Mouse (Mus musculus) neural tube, embryonic 15.5 days (tissue): Measurements from ENCODE around the gene Rad23b. TPM values are rescaled to one million over a fixed set of nuclear protein-coding genes. Genes with fewer than 3 reads are reported as not detected.
"Not testable (repeated sequence)": the region's sequence is repeated elsewhere in the genome, so short reads cannot be mapped to it uniquely, and the experiment has no call there.

Source experiments
- ATAC-seq: fragments of 200-750 bp; cut with Nextera tagmentation; 2 replicates; pipeline ENCODE4 v1.8.0; 2017; ENCODE audit warnings: mild to moderate bottlenecking, moderate TSS enrichment, moderate library complexity; ENCODE audit not compliant: low FRiP score
- H3K27ac ChIP-seq: fragments of 300-500 bp; sonication (generic); replicated peaks from 2 replicates; pipeline ENCODE4 v1.5.1; 2015; ENCODE audit warnings: mild to moderate bottlenecking, inconsistent platforms
- H3K27me3 ChIP-seq: fragments of 300-500 bp; sonication (generic); replicated peaks from 2 replicates; pipeline ENCODE4 v1.6.1; 2015; ENCODE audit warnings: inconsistent platforms
- H3K36me3 ChIP-seq: fragments of 300-500 bp; sonication (generic); 2 replicates; pipeline ENCODE4 v1.6.1; 2015; ENCODE audit warnings: inconsistent platforms
- H3K4me1 ChIP-seq: fragments of 300-500 bp; sonication (generic); 2 replicates; pipeline ENCODE4 v1.6.1; 2015; ENCODE audit warnings: inconsistent platforms
- H3K4me2 ChIP-seq: fragments of 300-500 bp; sonication (generic); 2 replicates; pipeline ENCODE4 v1.6.1; 2015; ENCODE audit warnings: inconsistent platforms, mild to moderate bottlenecking, moderate library complexity
- H3K4me3 ChIP-seq: fragments of 300-500 bp; sonication (generic); replicated peaks from 2 replicates; pipeline ENCODE4 v1.5.1; 2015; ENCODE audit warnings: mild to moderate bottlenecking, inconsistent platforms
- H3K9ac ChIP-seq: fragments of 300-500 bp; sonication (generic); replicated peaks from 2 replicates; pipeline ENCODE4 v1.6.1; 2015; ENCODE audit warnings: mild to moderate bottlenecking, inconsistent platforms
- H3K9me3 ChIP-seq: fragments of 300-500 bp; sonication (generic); replicated peaks from 2 replicates; pipeline ENCODE4 v1.6.1; 2016; ENCODE audit warnings: inconsistent platforms
- WGBS: fragments of 180-500 bp; shearing (Covaris S2); methylation state at CpG from one replicate; pipeline ENCODE4 v1.1.7; 2015; ENCODE audit warnings: mixed read lengths; 5-methylcytosine and 5-hydroxymethylcytosine counted together
- polyA plus RNA-seq: library from polyadenylated mRNA; unstranded; fragments of >200 nt; fragmentation: Nextera tagmentation; extraction: Ambion mirVana; gene quantifications from 2 replicates; pipeline ENCODE4 v1.2.1, GENCODE M21; 2015

Gene Rad23b
- polyA plus RNA-seq, 1 experiment from 2014 or later: 96.1 TPM

- Histone ChIP-seq H3K9ac (no peak overlapping the region), H3K27me3 (no peaks in the 10 kb centered on the region), H3K4me3 (no peak overlapping the region), H3K27ac (no peak overlapping the region), H3K4me2 (no peak overlapping the region), H3K9me3 (no peaks in the 10 kb centered on the region), H3K36me3 (no peaks in the 10 kb centered on the region), H3K4me1 (no peaks in the 10 kb centered on the region)
- ATAC-seq: no peak
- 100% methylated on average over 1 of the region's 1 CpGs for WGBS
Observed at GRCm38 (mm10) chr4:55406558-55406957, 56.7 kb downstream of the Rad23b start.

DNA sequence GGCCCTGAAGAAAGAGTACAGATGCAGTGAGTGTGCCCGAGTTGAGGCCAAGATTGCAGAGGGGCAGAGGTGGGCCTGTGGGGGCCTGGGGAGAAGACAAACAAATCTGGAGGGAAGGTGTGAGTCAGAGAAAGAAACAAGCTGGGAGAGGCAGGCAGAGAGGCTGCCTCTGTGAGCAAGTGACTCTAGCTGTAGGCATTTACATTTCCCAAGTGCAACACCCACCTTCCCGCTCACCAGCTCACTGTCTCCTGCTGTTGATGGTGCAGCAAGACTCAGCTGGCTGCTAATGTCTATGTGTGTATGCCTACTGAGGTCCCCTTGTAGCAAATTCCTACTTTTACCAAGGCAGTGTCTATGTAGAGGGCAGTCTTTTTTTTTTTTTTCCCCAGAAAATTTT is 58.2 kb downstream of the Rad23b start:
- no peaks in the 10 kb centered on the region for H3K27me3 ChIP-seq
- H3K4me2 ChIP-seq: no peak overlapping the region
- no peaks in the 10 kb centered on the region for H3K4me1 ChIP-seq
- no peak overlapping the region for H3K27ac ChIP-seq
- 62% methylated on average over 2 of the region's 2 CpGs for WGBS
- no peak overlapping the region for H3K4me3 ChIP-seq
- H3K9me3 ChIP-seq: no peaks in the 10 kb centered on the region
- no peak for ATAC-seq
- no peaks in the 10 kb centered on the region for H3K36me3 ChIP-seq
- H3K9ac ChIP-seq: no peak overlapping the region

DNA sequence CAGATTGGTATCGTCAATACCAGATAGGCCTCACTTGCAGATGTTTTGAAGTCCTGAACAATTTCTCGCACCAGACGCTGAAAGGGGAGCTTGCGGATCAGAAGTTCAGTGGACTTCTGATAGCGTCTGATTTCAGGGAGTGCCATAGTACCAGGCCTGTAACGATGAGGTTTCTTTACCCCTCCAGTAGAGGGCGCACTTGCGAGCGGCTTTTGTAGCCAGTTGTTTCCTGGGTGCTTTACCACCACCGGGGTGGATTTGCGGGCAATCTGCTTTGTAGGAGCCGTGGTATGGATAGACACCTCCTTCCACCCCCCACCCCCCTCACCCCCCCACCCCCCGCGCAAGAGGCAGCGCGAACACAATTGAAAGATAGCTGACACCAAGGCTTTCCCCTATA is 59.2 kb downstream of the Rad23b start:
- no peak overlapping the region for H3K4me3 ChIP-seq
- WGBS: 97% methylated on average over 16 of the region's 16 CpGs

GRCm38 (mm10) chr4:55409578-55410224 is 59.9 kb downstream of the Rad23b start:
- not testable (repeated sequence) for H3K9ac ChIP-seq, H3K27ac ChIP-seq, H3K4me1 ChIP-seq, H3K36me3 ChIP-seq, H3K4me3 ChIP-seq, ATAC-seq, H3K9me3 ChIP-seq, H3K4me2 ChIP-seq, H3K27me3 ChIP-seq
- 98% methylated on average over 1 of the region's 1 CpGs for WGBS

More for the DNA sequence above, 59.2 kb downstream of the Rad23b start:
- Histone ChIP-seq H3K36me3 (no peaks in the 10 kb centered on the region), H3K9me3 (no peaks in the 10 kb centered on the region), H3K4me1 (no peaks in the 10 kb centered on the region), H3K27ac (no peak overlapping the region), H3K9ac (no peak overlapping the region), H3K27me3 (no peaks in the 10 kb centered on the region), H3K4me2 (no peak overlapping the region)
- no peak for ATAC-seq

DNA sequence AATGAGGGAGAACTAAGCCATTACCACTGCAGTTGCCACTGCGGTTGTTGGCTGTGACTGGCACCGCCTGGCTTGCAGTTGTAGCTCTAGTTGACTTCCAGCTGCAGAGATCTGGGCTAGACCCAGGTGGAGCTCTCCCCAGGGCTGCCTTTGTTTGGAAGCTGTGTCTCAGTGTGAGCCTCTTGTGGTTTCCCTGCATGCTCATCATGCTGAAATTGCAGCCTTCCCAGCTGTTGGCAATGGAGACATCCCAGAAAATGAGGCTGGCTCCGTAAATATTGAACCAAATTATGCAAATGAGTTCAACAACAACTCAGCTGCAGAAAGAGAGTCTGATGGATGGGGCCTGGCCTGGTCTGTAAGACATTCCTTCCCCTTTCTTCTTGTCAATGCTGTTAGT is 66.0 kb downstream of the Rad23b start:
- Histone ChIP-seq H3K9me3 (no peaks in the 10 kb centered on the region), H3K27me3 (no peaks in the 10 kb centered on the region), H3K9ac (no peak overlapping the region), H3K4me3 (no peak overlapping the region), H3K4me1 (peaks cover 9% of the 10 kb centered on the region; the same call in 1 of the 2 replicates), H3K36me3 (no peaks in the 10 kb centered on the region), H3K27ac (peak overlapping the region; percentile 37; the same call in 1 of the 2 replicates), H3K4me2 (no peak overlapping the region)
- peak; percentile 90 for ATAC-seq
- 22% methylated on average over 3 of the region's 3 CpGs for WGBS

- Histone ChIP-seq H3K4me2 (no peak overlapping the region), H3K27me3 (no peaks in the 10 kb centered on the region), H3K36me3 (no peaks in the 10 kb centered on the region), H3K4me1 (no peaks in the 10 kb centered on the region), H3K9me3 (no peaks in the 10 kb centered on the region), H3K27ac (no peak overlapping the region), H3K9ac (no peak overlapping the region), H3K4me3 (no peak overlapping the region)
- ATAC-seq: no peak
- WGBS: 89% methylated on average over 4 of the region's 4 CpGs
Observed at GRCm38 (mm10) chr4:55426250-55426649, 76.4 kb downstream of the Rad23b start.

Other genes starting within 250 kb of the Rad23b start
- gene Klf4, start 182.4 kb downstream of the Rad23b start, polyA plus RNA-seq: 3.7 and 4.9 TPM in 2 replicates